Mouse (Mus musculus): ENCODE results near the gene Klf16. TPM values are rescaled to one million over a fixed set of nuclear protein-coding genes. Genes with fewer than 3 reads are reported as not detected.

The Klf16 gene
- total and polyA plus RNA-seq, 2 experiments, result 0.74 to 5.5 TPM

GRCm38 (mm10) chr10:80526172-80526571 is 50.9 kb downstream of the Klf16 start:
- WGBS, result 29% methylated on average over 9 of the region's 9 CpGs

GRCm38 (mm10) chr10:80523299-80523698 is 53.8 kb downstream of the Klf16 start:
- 94% methylated on average over 7 of the region's 7 CpGs for WGBS
- no peak for TF ChIP-seq POLR2A (IDR thresholded peaks at IDR 0.05; ENCODE audit: extremely low read depth, insufficient read depth, low read length)
- peak; percentile 51 for TF ChIP-seq CTCF (IDR thresholded peaks at IDR 0.05; ENCODE audit: low read depth, low read length)
- Histone ChIP-seq H3K36me3 (ENCODE audit: control insufficient read depth, insufficient read depth, low read length) (no peaks in the 10 kb centered on the region), H3K4me3 (ENCODE audit: insufficient read depth, low read depth, low read length) (no peak overlapping the region), H3K79me2 (ENCODE audit: control insufficient read depth, insufficient read depth, low read length) (no peaks in the 10 kb centered on the region), H3K27me3 (ENCODE audit: control insufficient read depth, insufficient read depth, low read length) (no peaks in the 10 kb centered on the region), H3K27ac (replicated peaks; ENCODE audit: insufficient read depth, low read depth, low read length) (no peak overlapping the region), H3K4me1 (ENCODE audit: control insufficient read depth, insufficient read depth, low read length) (no peaks in the 10 kb centered on the region), H3K9ac (ENCODE audit: low read depth, low read length) (no peak overlapping the region)
- DNase-seq (ENCODE audit: extremely low read depth, low read depth, low spot score), result no peak

More at GRCm38 (mm10) chr10:80526172-80526571, 50.9 kb downstream of the Klf16 start:
- no peaks in the 10 kb centered on the region for H3K79me2 ChIP-seq (ENCODE audit: control insufficient read depth, insufficient read depth, low read length)
- no peaks in the 10 kb centered on the region for H3K4me1 ChIP-seq (ENCODE audit: control insufficient read depth, insufficient read depth, low read length)
- H3K9ac ChIP-seq (ENCODE audit: low read depth, low read length), result no peak overlapping the region
- no peak for DNase-seq (ENCODE audit: extremely low read depth, low read depth, low spot score)
- TF ChIP-seq POLR2A (IDR thresholded peaks at IDR 0.05; ENCODE audit: extremely low read depth, insufficient read depth, low read length) (no peak), CTCF (IDR thresholded peaks at IDR 0.05; ENCODE audit: low read depth, low read length) (no peak)
- H3K36me3 ChIP-seq (ENCODE audit: control insufficient read depth, insufficient read depth, low read length), result no peaks in the 10 kb centered on the region
- no peak overlapping the region for H3K4me3 ChIP-seq (ENCODE audit: insufficient read depth, low read depth, low read length)
- no peak overlapping the region for H3K27ac ChIP-seq (replicated peaks; ENCODE audit: insufficient read depth, low read depth, low read length)
- H3K27me3 ChIP-seq (ENCODE audit: control insufficient read depth, insufficient read depth, low read length), result no peaks in the 10 kb centered on the region

GRCm38 (mm10) chr10:80519287-80519686 is 57.8 kb downstream of the Klf16 start:
- WGBS, result 72% methylated on average over 2 of the region's 2 CpGs
- Histone ChIP-seq H3K79me2 (ENCODE audit: control insufficient read depth, insufficient read depth, low read length) (no peaks in the 10 kb centered on the region), H3K36me3 (ENCODE audit: control insufficient read depth, insufficient read depth, low read length) (no peaks in the 10 kb centered on the region), H3K27me3 (ENCODE audit: control insufficient read depth, insufficient read depth, low read length) (no peaks in the 10 kb centered on the region), H3K27ac (replicated peaks; ENCODE audit: insufficient read depth, low read depth, low read length) (no peak overlapping the region), H3K4me3 (ENCODE audit: insufficient read depth, low read depth, low read length) (no peak overlapping the region), H3K9ac (ENCODE audit: low read depth, low read length) (no peak overlapping the region), H3K4me1 (ENCODE audit: control insufficient read depth, insufficient read depth, low read length) (no peaks in the 10 kb centered on the region)
- TF ChIP-seq POLR2A (IDR thresholded peaks at IDR 0.05; ENCODE audit: extremely low read depth, insufficient read depth, low read length) (no peak), CTCF (IDR thresholded peaks at IDR 0.05; ENCODE audit: low read depth, low read length) (0 out of 2 replicates have a peak, but pooled peaks have one; percentile 23)
- no peak for DNase-seq (ENCODE audit: extremely low read depth, low read depth, low spot score)

Other genes with a start within 250 kb of the Klf16 start
- 8.8 and 12.5 TPM in 2 replicates for gene Pcsk4, start 247.8 kb downstream of the Klf16 start, total RNA-seq (2014; rRNA removed)
- 19.2 and 21.8 TPM in 2 replicates for gene Pcsk4, start 247.8 kb downstream of the Klf16 start, polyA plus RNA-seq (2012; rRNA removed)
- 112 and 185 TPM in 2 replicates for gene Reep6, start 247.4 kb downstream of the Klf16 start, total RNA-seq (2014; rRNA removed)
- gene Reep6, start 247.4 kb downstream of the Klf16 start, polyA plus RNA-seq (2012; rRNA removed), result 384 and 617 TPM in 2 replicates
- 0.28 and 0.40 TPM in 2 replicates for gene Adamtsl5, start 228.9 kb downstream of the Klf16 start, total RNA-seq (2014; rRNA removed)
- gene Adamtsl5, start 228.9 kb downstream of the Klf16 start, polyA plus RNA-seq (2012; rRNA removed), result 1.4 and 1.6 TPM in 2 replicates
- 0.60 and 1.4 TPM in 2 replicates for gene Plk5, start 220.9 kb downstream of the Klf16 start, total RNA-seq (2014; rRNA removed)
- 3.5 and 6.6 TPM in 2 replicates for gene Plk5, start 220.9 kb downstream of the Klf16 start, polyA plus RNA-seq (2012; rRNA removed)
- gene Mex3d, start 189.7 kb downstream of the Klf16 start, total RNA-seq (2014; rRNA removed), result 1.0 and 2.6 TPM in 2 replicates
- gene Mex3d, start 189.7 kb downstream of the Klf16 start, polyA plus RNA-seq (2012; rRNA removed), result 2.1 and 2.4 TPM in 2 replicates
- gene Mbd3, start 177.8 kb downstream of the Klf16 start, total RNA-seq (2014; rRNA removed), result 21.1 and 32.8 TPM in 2 replicates
- gene Mbd3, start 177.8 kb downstream of the Klf16 start, polyA plus RNA-seq (2012; rRNA removed), result 73.5 and 76.7 TPM in 2 replicates
- 1,362 and 1,401 TPM in 2 replicates for gene Uqcr11, start 170.5 kb downstream of the Klf16 start, total RNA-seq (2014; rRNA removed)
- gene Uqcr11, start 170.5 kb downstream of the Klf16 start, polyA plus RNA-seq (2012; rRNA removed), result 2,210 and 2,521 TPM in 2 replicates
- gene Tcf3, start 143.7 kb downstream of the Klf16 start, total RNA-seq (2014; rRNA removed), result 6.4 and 9.9 TPM in 2 replicates
- gene Tcf3, start 143.7 kb downstream of the Klf16 start, polyA plus RNA-seq (2012; rRNA removed), result 19.6 and 20.2 TPM in 2 replicates
- not detected in 2 replicates for gene Onecut3, start 82.5 kb downstream of the Klf16 start, total RNA-seq (2014; rRNA removed)
- gene Onecut3, start 82.5 kb downstream of the Klf16 start, polyA plus RNA-seq (2012; rRNA removed), result not detected in 2 replicates
- not detected in 2 replicates for gene Atp8b3, start 38.2 kb downstream of the Klf16 start, total RNA-seq (2014; rRNA removed)
- 0.04 TPM in 1 of 2 replicates, not detected in the other for gene Atp8b3, start 38.2 kb downstream of the Klf16 start, polyA plus RNA-seq (2012; rRNA removed)
- gene Rexo1, start 15.8 kb downstream of the Klf16 start, total RNA-seq (2014; rRNA removed), result 4.4 and 5.5 TPM in 2 replicates
- 28.1 and 36.8 TPM in 2 replicates for gene Rexo1, start 15.8 kb downstream of the Klf16 start, polyA plus RNA-seq (2012; rRNA removed)
- 45.7 and 59.3 TPM in 2 replicates for gene Abhd17a, start 13.0 kb upstream of the Klf16 start, total RNA-seq (2014; rRNA removed)
- gene Abhd17a, start 13.0 kb upstream of the Klf16 start, polyA plus RNA-seq (2012; rRNA removed), result 194 and 205 TPM in 2 replicates
- 7.6 and 11.4 TPM in 2 replicates for gene Scamp4, start 25.6 kb upstream of the Klf16 start, total RNA-seq (2014; rRNA removed)
- 61.2 and 63.2 TPM in 2 replicates for gene Scamp4, start 25.6 kb upstream of the Klf16 start, polyA plus RNA-seq (2012; rRNA removed)
- 0.28 and 1.4 TPM in 2 replicates for gene Adat3, start 25.6 kb upstream of the Klf16 start, total RNA-seq (2014; rRNA removed)
- gene Adat3, start 25.6 kb upstream of the Klf16 start, polyA plus RNA-seq (2012; rRNA removed), result 3.3 and 5.5 TPM in 2 replicates
- 0.28 and 0.34 TPM in 2 replicates for gene Gm49322, start 28.7 kb upstream of the Klf16 start, total RNA-seq (2014; rRNA removed)
- gene Gm49322, start 28.7 kb upstream of the Klf16 start, polyA plus RNA-seq (2012; rRNA removed), result 0.54 and 0.70 TPM in 2 replicates
- gene Csnk1g2, start 45.5 kb upstream of the Klf16 start, total RNA-seq (2014; rRNA removed), result 54.4 and 56.1 TPM in 2 replicates
- gene Csnk1g2, start 45.5 kb upstream of the Klf16 start, polyA plus RNA-seq (2012; rRNA removed), result 110 and 123 TPM in 2 replicates
- gene Btbd2, start 79.8 kb upstream of the Klf16 start, total RNA-seq (2014; rRNA removed), result 16.2 and 19.7 TPM in 2 replicates
- gene Btbd2, start 79.8 kb upstream of the Klf16 start, polyA plus RNA-seq (2012; rRNA removed), result 36.1 and 36.8 TPM in 2 replicates
- gene Mknk2, start 100.8 kb upstream of the Klf16 start, total RNA-seq (2014; rRNA removed), result 88.6 and 119 TPM in 2 replicates
- gene Mknk2, start 100.8 kb upstream of the Klf16 start, polyA plus RNA-seq (2012; rRNA removed), result 87.0 and 116 TPM in 2 replicates
- 3.5 and 5.2 TPM in 2 replicates for gene Mob3a, start 124.7 kb upstream of the Klf16 start, total RNA-seq (2014; rRNA removed)
- 6.1 TPM in 2 replicates for gene Mob3a, start 124.7 kb upstream of the Klf16 start, polyA plus RNA-seq (2012; rRNA removed)
- 17.2 and 18.3 TPM in 2 replicates for gene Izumo4, start 124.9 kb upstream of the Klf16 start, total RNA-seq (2014; rRNA removed)
- 42.5 and 49.7 TPM in 2 replicates for gene Izumo4, start 124.9 kb upstream of the Klf16 start, polyA plus RNA-seq (2012; rRNA removed)
- gene Ap3d1, start 164.9 kb upstream of the Klf16 start, total RNA-seq (2014; rRNA removed), result 22.3 and 35.2 TPM in 2 replicates
- gene Ap3d1, start 164.9 kb upstream of the Klf16 start, polyA plus RNA-seq (2012; rRNA removed), result 38.1 and 49.2 TPM in 2 replicates
- gene Dot1l, start 177.9 kb upstream of the Klf16 start, total RNA-seq (2014; rRNA removed), result 2.4 and 3.6 TPM in 2 replicates
- 13.0 and 14.8 TPM in 2 replicates for gene Dot1l, start 177.9 kb upstream of the Klf16 start, polyA plus RNA-seq (2012; rRNA removed)
- gene Sf3a2, start 220.9 kb upstream of the Klf16 start, total RNA-seq (2014; rRNA removed), result 6.7 and 8.6 TPM in 2 replicates
- gene Sf3a2, start 220.9 kb upstream of the Klf16 start, polyA plus RNA-seq (2012; rRNA removed), result 12.7 and 17.8 TPM in 2 replicates
- gene Plekhj1, start 221.3 kb upstream of the Klf16 start, total RNA-seq (2014; rRNA removed), result 16.0 and 17.4 TPM in 2 replicates
- gene Plekhj1, start 221.3 kb upstream of the Klf16 start, polyA plus RNA-seq (2012; rRNA removed), result 29.4 and 42.2 TPM in 2 replicates
- 0.13 and 0.18 TPM in 2 replicates for gene Amh, start 227.9 kb upstream of the Klf16 start, total RNA-seq (2014; rRNA removed)
- 0.09 and 0.21 TPM in 2 replicates for gene Amh, start 227.9 kb upstream of the Klf16 start, polyA plus RNA-seq (2012; rRNA removed)
- gene Jsrp1, start 236.2 kb upstream of the Klf16 start, total RNA-seq (2014; rRNA removed), result not detected in 2 replicates
- not detected in 2 replicates for gene Jsrp1, start 236.2 kb upstream of the Klf16 start, polyA plus RNA-seq (2012; rRNA removed)
- 527 and 614 TPM in 2 replicates for gene Oaz1, start 249.3 kb upstream of the Klf16 start, total RNA-seq (2014; rRNA removed)
- gene Oaz1, start 249.3 kb upstream of the Klf16 start, polyA plus RNA-seq (2012; rRNA removed), result 1,187 and 1,294 TPM in 2 replicates

Data from liver, adult 2 months (tissue).